Mouse (Mus musculus) MEL (cell line): Measurements from ENCODE around the gene Bin2. TPM values are rescaled to one million over a fixed set of nuclear protein-coding genes. Genes with fewer than 3 reads are reported as not detected.

Experiments
- DNase-seq: peaks from one replicate; pipeline ENCODE4 v3.0.0; 2011; ENCODE audit warnings: low read depth, low spot score
- H3K27ac ChIP-seq: 2 replicates; pipeline ENCODE4 v1.5.1; 2012; ENCODE audit warnings: low read depth, mild to moderate bottlenecking, control low read depth, low read length, moderate library complexity; ENCODE audit not compliant: control insufficient read depth
- H3K27me3 ChIP-seq, 2 experiments: fragments of 150-350 bp in 1 of 2; sonication (generic) in 1 of 2; 2 replicates each; pipeline ENCODE4 v1.6.1; 2012; ENCODE audit warnings: low read length in 2 of 2, mild to moderate bottlenecking in 2 of 2, improper control_type of control experiment in 1 of 2, moderate library complexity in 1 of 2; ENCODE audit not compliant: insufficient read depth in 2 of 2, control insufficient read depth in 1 of 2
- H3K36me3 ChIP-seq, 2 experiments: 2 replicates each; pipeline ENCODE4 v1.6.1; 2012 to 2014; ENCODE audit warnings: low read length in 2 of 2, improper control_type of control experiment in 1 of 2, inconsistent platforms in 1 of 2, mild to moderate bottlenecking in 1 of 2; ENCODE audit not compliant: insufficient read depth in 2 of 2, control insufficient read depth in 1 of 2
- H3K4me1 ChIP-seq, 2 experiments: fragments of 150-350 bp in 1 of 2; sonication (generic) in 1 of 2; 2 replicates each; pipeline ENCODE4 v1.6.1; 2012; ENCODE audit warnings: low read length in 2 of 2, improper control_type of control experiment in 1 of 2, mild to moderate bottlenecking in 1 of 2; ENCODE audit not compliant: insufficient read depth in 2 of 2, control insufficient read depth in 1 of 2
- H3K4me3 ChIP-seq, 2 experiments: fragments of 150-350 bp in 1 of 2; sonication (generic) in 1 of 2; 2 replicates each; pipeline ENCODE4 v1.5.1; 2012; ENCODE audit warnings: low read depth in 2 of 2, low read length in 2 of 2, mild to moderate bottlenecking in 2 of 2, moderate library complexity in 2 of 2, control low read depth in 1 of 2, improper control_type of control experiment in 1 of 2; ENCODE audit not compliant: control insufficient read depth in 1 of 2, insufficient read depth in 1 of 2
- H3K79me2 ChIP-seq: 2 replicates; pipeline ENCODE4 v1.6.1; 2012; ENCODE audit warnings: mild to moderate bottlenecking, low read length, moderate library complexity; ENCODE audit not compliant: control insufficient read depth, poor library complexity, insufficient read depth
- H3K9ac ChIP-seq: 2 replicates; pipeline ENCODE4 v1.6.1; 2012; ENCODE audit warnings: low read depth, mild to moderate bottlenecking, control low read depth, low read length, moderate library complexity; ENCODE audit not compliant: control insufficient read depth, poor library complexity, severe bottlenecking
- H3K9me3 ChIP-seq: fragments of 150-350 bp; sonication (generic); replicated peaks from 2 replicates; pipeline ENCODE4 v1.6.1; 2012; ENCODE audit warnings: mild to moderate bottlenecking, low read length, improper control_type of control experiment, moderate library complexity; ENCODE audit not compliant: insufficient read depth
- BHLHE40 ChIP-seq: IDR thresholded peaks from 2 replicates; pipeline ENCODE4 v1.6.1; 2012; ENCODE audit warnings: low read depth, mild to moderate bottlenecking, inconsistent platforms, low read length, improper control_type of control experiment, borderline replicate concordance
- CHD1 ChIP-seq: IDR thresholded peaks from 2 replicates; pipeline ENCODE4 v1.6.1; 2012; ENCODE audit warnings: low read depth, mild to moderate bottlenecking, inconsistent platforms, low read length, improper control_type of control experiment
- CHD2 ChIP-seq: IDR thresholded peaks from 2 replicates; pipeline ENCODE4 v1.6.1; 2011; ENCODE audit warnings: low read length, improper control_type of control experiment
- CTCF ChIP-seq, 3 experiments: IDR thresholded peaks in 2 of 3; conservative IDR thresholded peaks in 1 of 3; 2 replicates each; pipeline ENCODE4 v1.5.1; 2011 to 2012; ENCODE audit warnings: low read length in 3 of 3, low read depth in 2 of 3, mild to moderate bottlenecking in 2 of 3, improper control_type of control experiment in 1 of 3, inconsistent platforms in 1 of 3, mixed read lengths in 1 of 3, moderate library complexity in 1 of 3; ENCODE audit not compliant: control insufficient read depth in 1 of 3, insufficient read depth in 1 of 3, poor library complexity in 1 of 3, severe bottlenecking in 1 of 3
- E2F4 ChIP-seq: IDR thresholded peaks from 2 replicates; pipeline ENCODE4 v1.6.1; 2011; ENCODE audit warnings: low read depth, low read length, improper control_type of control experiment, borderline replicate concordance
- ELF1 ChIP-seq: IDR thresholded peaks from 2 replicates; pipeline ENCODE4 v1.6.1; 2014; ENCODE audit warnings: low read depth, mild to moderate bottlenecking, inconsistent platforms, low read length, improper control_type of control experiment, moderate library complexity
- EP300 ChIP-seq, 2 experiments: IDR thresholded peaks; 2 replicates each; pipeline ENCODE4 v1.6.1; 2011; ENCODE audit warnings: improper control_type of control experiment in 2 of 2, low read length in 2 of 2, low read depth in 1 of 2, mild to moderate bottlenecking in 1 of 2
- ETS1 ChIP-seq: IDR thresholded peaks from 2 replicates; pipeline ENCODE4 v1.6.1; 2012; ENCODE audit warnings: low read depth, mild to moderate bottlenecking, inconsistent platforms, low read length, improper control_type of control experiment, moderate library complexity
- GABPA ChIP-seq: IDR thresholded peaks from 2 replicates; pipeline ENCODE4 v1.6.1; 2012; ENCODE audit warnings: low read depth, mild to moderate bottlenecking, inconsistent platforms, low read length, improper control_type of control experiment, moderate library complexity
- GATA1 ChIP-seq: IDR thresholded peaks from 2 replicates; pipeline ENCODE4 v1.6.1; 2011; ENCODE audit warnings: low read depth, low read length, improper control_type of control experiment
- HCFC1 ChIP-seq: IDR thresholded peaks from 2 replicates; pipeline ENCODE4 v1.6.1; 2012; ENCODE audit warnings: low read depth, mild to moderate bottlenecking, inconsistent platforms, low read length, improper control_type of control experiment, moderate library complexity
- JUND ChIP-seq: IDR thresholded peaks from 2 replicates; pipeline ENCODE4 v1.6.1; 2011; ENCODE audit warnings: low read depth, mild to moderate bottlenecking, improper control_type of control experiment, low read length
- KAT2A ChIP-seq: conservative IDR thresholded peaks from 2 replicates; pipeline ENCODE4 v1.6.1; 2012; ENCODE audit warnings: low read depth, low read length, improper control_type of control experiment, inconsistent platforms
- MAX ChIP-seq: IDR thresholded peaks from 2 replicates; pipeline ENCODE4 v1.6.1; 2011; ENCODE audit warnings: low read length, improper control_type of control experiment
- MAZ ChIP-seq: IDR thresholded peaks from 2 replicates; pipeline ENCODE4 v1.6.1; 2012; ENCODE audit warnings: low read depth, mild to moderate bottlenecking, inconsistent platforms, low read length, improper control_type of control experiment
- MEF2A ChIP-seq: IDR thresholded peaks from 2 replicates; pipeline ENCODE4 v1.6.1; 2014; ENCODE audit warnings: low read depth, mild to moderate bottlenecking, inconsistent platforms, low read length, improper control_type of control experiment; ENCODE audit not compliant: poor library complexity, insufficient replicate concordance, severe bottlenecking; ENCODE audit errors: extremely low read depth
- MYB ChIP-seq: IDR thresholded peaks from 2 replicates; pipeline ENCODE4 v1.6.1; 2011; ENCODE audit warnings: mild to moderate bottlenecking, low read depth, low read length, improper control_type of control experiment
- MYC ChIP-seq: IDR thresholded peaks from 2 replicates; pipeline ENCODE4 v1.6.1; 2011; ENCODE audit warnings: low read depth, mild to moderate bottlenecking, low read length, improper control_type of control experiment, moderate library complexity
- NELFE ChIP-seq: IDR thresholded peaks from 2 replicates; pipeline ENCODE4 v1.6.1; 2011; ENCODE audit warnings: low read depth, low read length, improper control_type of control experiment
- NRF1 ChIP-seq: IDR thresholded peaks from 2 replicates; pipeline ENCODE4 v1.6.1; 2014; ENCODE audit warnings: low read depth, mild to moderate bottlenecking, inconsistent platforms, low read length, improper control_type of control experiment, moderate library complexity; ENCODE audit not compliant: poor library complexity, insufficient read depth, severe bottlenecking
- POLR2A ChIP-seq, 2 experiments: IDR thresholded peaks; 2 replicates each; pipeline ENCODE4 v1.6.1; 2011 to 2012; ENCODE audit warnings: low read length in 2 of 2, mild to moderate bottlenecking in 2 of 2, control low read depth in 1 of 2, improper control_type of control experiment in 1 of 2, low read depth in 1 of 2, moderate library complexity in 1 of 2; ENCODE audit not compliant: control insufficient read depth in 1 of 2, insufficient read depth in 1 of 2, poor library complexity in 1 of 2
- POLR2AphosphoS2 ChIP-seq: IDR thresholded peaks from 2 replicates; pipeline ENCODE4 v1.6.1; 2011; ENCODE audit warnings: low read length, improper control_type of control experiment
- POLR2AphosphoS5 ChIP-seq: IDR thresholded peaks from 2 replicates; pipeline ENCODE4 v1.6.1; 2012; ENCODE audit warnings: low read depth, borderline replicate concordance, mild to moderate bottlenecking, inconsistent platforms, low read length, moderate library complexity, mixed read lengths
- RAD21 ChIP-seq: IDR thresholded peaks from 2 replicates; pipeline ENCODE4 v1.6.1; 2011; ENCODE audit warnings: mild to moderate bottlenecking, low read depth, low read length, improper control_type of control experiment
- RCOR1 ChIP-seq: IDR thresholded peaks from 2 replicates; pipeline ENCODE4 v1.6.1; 2012; ENCODE audit warnings: low read depth, mild to moderate bottlenecking, inconsistent platforms, low read length, improper control_type of control experiment
- SIN3A ChIP-seq: IDR thresholded peaks from 2 replicates; pipeline ENCODE4 v1.6.1; 2012; ENCODE audit warnings: low read length, improper control_type of control experiment, inconsistent platforms
- SMC3 ChIP-seq: IDR thresholded peaks from 2 replicates; pipeline ENCODE4 v1.6.1; 2011; ENCODE audit warnings: low read depth, low read length, improper control_type of control experiment
- TBP ChIP-seq: IDR thresholded peaks from 2 replicates; pipeline ENCODE4 v1.8.0; 2011; ENCODE audit warnings: low read depth, low read length, improper control_type of control experiment
- TCF12 ChIP-seq: IDR thresholded peaks from 2 replicates; pipeline ENCODE4 v1.6.1; 2014; ENCODE audit warnings: low read depth, mild to moderate bottlenecking, inconsistent platforms, low read length, improper control_type of control experiment, moderate library complexity
- UBTF ChIP-seq: IDR thresholded peaks from 2 replicates; pipeline ENCODE4 v1.6.1; 2012; ENCODE audit warnings: low read depth, mild to moderate bottlenecking, inconsistent platforms, low read length, improper control_type of control experiment, moderate library complexity, borderline replicate concordance; ENCODE audit not compliant: insufficient read depth
- USF1 ChIP-seq: IDR thresholded peaks from 2 replicates; pipeline ENCODE4 v1.6.1; 2014; ENCODE audit warnings: low read depth, mild to moderate bottlenecking, inconsistent platforms, low read length, improper control_type of control experiment, moderate library complexity
- USF2 ChIP-seq, 2 experiments: IDR thresholded peaks; 2 replicates each; pipeline ENCODE4 v1.6.1; 2011 to 2012; ENCODE audit warnings: improper control_type of control experiment in 2 of 2, low read length in 2 of 2, borderline replicate concordance in 1 of 2, inconsistent platforms in 1 of 2, low read depth in 1 of 2, mild to moderate bottlenecking in 1 of 2; ENCODE audit not compliant: insufficient read depth in 1 of 2
- ZC3H11A ChIP-seq: IDR thresholded peaks from 2 replicates; pipeline ENCODE4 v1.6.1; 2012; ENCODE audit warnings: low read depth, mild to moderate bottlenecking, inconsistent platforms, low read length, improper control_type of control experiment
- ZKSCAN1 ChIP-seq: IDR thresholded peaks from 2 replicates; pipeline ENCODE4 v1.6.1; 2012; ENCODE audit warnings: low read depth, mild to moderate bottlenecking, inconsistent platforms, low read length, improper control_type of control experiment, moderate library complexity
- ZMIZ1 ChIP-seq: IDR thresholded peaks from 2 replicates; pipeline ENCODE4 v1.6.1; 2012; ENCODE audit warnings: low read depth, mild to moderate bottlenecking, inconsistent platforms, low read length, improper control_type of control experiment, moderate library complexity
- ZNF384 ChIP-seq: IDR thresholded peaks from 2 replicates; pipeline ENCODE4 v1.6.1; 2012; ENCODE audit warnings: low read depth, mild to moderate bottlenecking, inconsistent platforms, low read length, improper control_type of control experiment
- polyA plus RNA-seq, 2 experiments: library from polyadenylated mRNA; stranded (reverse) in 1 of 2; unstranded in 1 of 2; fragments of >175 nt in 1 of 2; fragments of >200 nt in 1 of 2; gene quantifications; 2 replicates each; pipeline versions ENCODE4 v1.2.1 to v1.2.4; 2012; ENCODE audit warnings: low replicate concordance in 2 of 2, low read depth in 1 of 2; ENCODE audit not compliant: insufficient read length in 2 of 2, insufficient read depth in 1 of 2, missing spikeins in 1 of 2
- total RNA-seq: library from RNA; depleted of rRNA; stranded (reverse); fragments of 300-350 nt; gene quantifications from 2 replicates; pipeline ENCODE4 v1.2.3, GENCODE M21; 2012

Bin2 gene
- total and polyA plus RNA-seq, 3 experiments, result 79.9 to 128 (median 106) TPM

DNA sequence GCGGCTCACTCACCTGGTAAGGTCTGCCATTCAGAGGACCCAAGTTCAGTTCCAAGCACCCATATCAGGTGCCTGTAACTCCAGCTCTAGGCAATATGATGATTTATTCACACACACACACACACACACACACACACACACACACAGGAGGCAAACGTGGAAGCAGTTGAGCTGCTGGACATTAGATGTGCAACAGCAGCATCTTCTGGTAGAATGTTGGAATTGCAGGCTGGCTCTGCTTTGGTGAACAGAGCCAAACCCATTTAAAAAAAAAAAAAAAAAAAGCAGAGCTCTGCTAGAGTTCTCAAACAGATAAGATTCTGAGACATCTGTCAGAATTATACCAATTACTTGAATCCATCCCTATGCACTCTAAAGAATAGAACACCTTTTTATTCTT lies 13.7 kb upstream of the Bin2 start:
- H3K9me3 ChIP-seq, result no peaks in the 10 kb centered on the region
- H3K4me3 ChIP-seq, result no peak overlapping the region
- peaks cover 23 to 34% of the 10 kb centered on the region in 2 experiments for H3K4me1 ChIP-seq
- H3K79me2 ChIP-seq, result peaks cover 6% of the 10 kb centered on the region
- H3K27me3 ChIP-seq, result no peaks in the 10 kb centered on the region
- no peak overlapping the region for H3K9ac ChIP-seq
- no peak overlapping the region for H3K27ac ChIP-seq
- DNase-seq, result peak; percentile 96
- H3K36me3 ChIP-seq, result peaks cover 0 to 26% of the 10 kb centered on the region in 2 experiments; a peak in 2 of 4 replicates
- TF ChIP-seq POLR2AphosphoS5, result no peak
- peak; percentile 40; the same call in 1 of the 2 replicates for TF ChIP-seq MYB
- TF ChIP-seq MEF2A, result no peak
- TF ChIP-seq POLR2A (IDR thresholded peaks at IDR 0.05; ENCODE audit: control insufficient read depth in 1 of 2, insufficient read depth in 1 of 2, low read depth in 1 of 2, low read length in 2 of 2, poor library complexity in 1 of 2), result peak in 1 of 2 experiments; percentile 27; a peak in 1 of 4 replicates
- 0 out of 2 replicates have a peak, but pooled peaks have one; percentile 21 for TF ChIP-seq KAT2A
- peak; percentile 81 for TF ChIP-seq ETS1
- 0 out of 2 replicates have a peak, but pooled peaks have one; percentile 12 for TF ChIP-seq GABPA
- TF ChIP-seq EP300 (IDR thresholded peaks at IDR 0.05; ENCODE audit: low read depth in 1 of 2, low read length in 2 of 2), result peak; percentile 60 to 79; a peak in 3 of 4 replicates
- TF ChIP-seq ZMIZ1, result no peak
- TF ChIP-seq ZC3H11A, result peak; percentile 97
- TF ChIP-seq SMC3, result peak; percentile 91
- TF ChIP-seq MYC, result peak; percentile 91
- TF ChIP-seq NELFE, result peak; percentile 23; the same call in 1 of the 2 replicates
- TF ChIP-seq BHLHE40, result peak; percentile 50
- TF ChIP-seq ELF1, result 0 out of 2 replicates have a peak, but pooled peaks have one; percentile 38
- TF ChIP-seq USF2 (IDR thresholded peaks at IDR 0.05; ENCODE audit: borderline replicate concordance in 1 of 2, insufficient read depth in 1 of 2, low read depth in 1 of 2, low read length in 2 of 2), result no peak
- 0 out of 2 replicates have a peak, but pooled peaks have one; percentile 20 for TF ChIP-seq NRF1
- peak; percentile 86; the same call in 1 of the 2 replicates for TF ChIP-seq ZKSCAN1
- peak; percentile 90 to 97 (median 95) for TF ChIP-seq CTCF (IDR thresholded peaks at IDR 0.05 in 2 of 3, conservative IDR thresholded peaks at IDR 0.05 in 1 of 3; ENCODE audit: control insufficient read depth in 1 of 3, insufficient read depth in 1 of 3, low read depth in 2 of 3, low read length in 3 of 3, poor library complexity in 1 of 3, severe bottlenecking in 1 of 3)
- TF ChIP-seq RCOR1, result peak; percentile 82; the same call in 1 of the 2 replicates
- TF ChIP-seq MAZ, result 0 out of 2 replicates have a peak, but pooled peaks have one; percentile 52
- no peak for TF ChIP-seq E2F4
- TF ChIP-seq CHD2, result no peak
- TF ChIP-seq UBTF, result no peak
- peak; percentile 85 for TF ChIP-seq GATA1
- no peak; the same call in none of the 2 replicates for TF ChIP-seq RAD21
- TF ChIP-seq CHD1, result peak; percentile 75; the same call in 1 of the 2 replicates
- peak; percentile 63; the same call in 1 of the 2 replicates for TF ChIP-seq HCFC1
- TF ChIP-seq USF1, result no peak
- peak; percentile 96 for TF ChIP-seq SIN3A
- TF ChIP-seq ZNF384, result peak; percentile 100
- no peak for TF ChIP-seq POLR2AphosphoS2
- peak; percentile 73 for TF ChIP-seq TCF12
- peak; percentile 59; the same call in 1 of the 2 replicates for TF ChIP-seq TBP
- peak; percentile 71 for TF ChIP-seq MAX
- peak; percentile 69; the same call in 1 of the 2 replicates for TF ChIP-seq JUND
